Mouse (Mus musculus) limb, embryonic 10.5 days (tissue): ENCODE results near the gene Sox5. TPM values are rescaled to one million over a fixed set of nuclear protein-coding genes. Genes with fewer than 3 reads are reported as not detected.

Source experiments
- DNase-seq: peaks from one replicate; pipeline ENCODE4 v3.0.0-alpha.2; 2017; ENCODE audit warnings: low spot score
- H3K27ac ChIP-seq: fragments of 300-500 bp; sonication (generic); 2 replicates; pipeline ENCODE4 v1.5.1; 2016; ENCODE audit warnings: mild to moderate bottlenecking
- H3K27me3 ChIP-seq: fragments of 300-500 bp; sonication (generic); 2 replicates; pipeline ENCODE4 v1.6.1; 2016; ENCODE audit warnings: low read depth, mild to moderate bottlenecking; ENCODE audit not compliant: poor library complexity, severe bottlenecking
- H3K36me3 ChIP-seq: fragments of 300-500 bp; sonication (generic); 2 replicates; pipeline ENCODE4 v1.6.1; 2016; ENCODE audit warnings: mild to moderate bottlenecking, moderate library complexity
- H3K4me1 ChIP-seq: fragments of 300-500 bp; sonication (generic); 2 replicates; pipeline ENCODE4 v1.6.1; 2016
- H3K4me3 ChIP-seq: fragments of 300-500 bp; sonication (generic); 2 replicates; pipeline ENCODE4 v1.5.1; 2016; ENCODE audit warnings: mild to moderate bottlenecking, moderate library complexity
- H3K9me3 ChIP-seq: fragments of 300-500 bp; sonication (generic); replicated peaks from 2 replicates; pipeline ENCODE4 v1.6.1; 2016; ENCODE audit warnings: mild to moderate bottlenecking
- WGBS: fragments of 180-500 bp; shearing (Covaris S2); methylation state at CpG from one replicate; pipeline ENCODE4 v1.1.7; 2016; 5-methylcytosine and 5-hydroxymethylcytosine counted together
- polyA plus RNA-seq: library from polyadenylated mRNA; unstranded; fragments of >200 nt; fragmentation: Nextera tagmentation; extraction: Ambion mirVana; gene quantifications from 2 replicates; pipeline ENCODE4 v1.2.1, GENCODE M21; 2016

Sox5 gene
- polyA plus RNA-seq, 1 experiment from 2014 or later: 60.8 TPM

DNA sequence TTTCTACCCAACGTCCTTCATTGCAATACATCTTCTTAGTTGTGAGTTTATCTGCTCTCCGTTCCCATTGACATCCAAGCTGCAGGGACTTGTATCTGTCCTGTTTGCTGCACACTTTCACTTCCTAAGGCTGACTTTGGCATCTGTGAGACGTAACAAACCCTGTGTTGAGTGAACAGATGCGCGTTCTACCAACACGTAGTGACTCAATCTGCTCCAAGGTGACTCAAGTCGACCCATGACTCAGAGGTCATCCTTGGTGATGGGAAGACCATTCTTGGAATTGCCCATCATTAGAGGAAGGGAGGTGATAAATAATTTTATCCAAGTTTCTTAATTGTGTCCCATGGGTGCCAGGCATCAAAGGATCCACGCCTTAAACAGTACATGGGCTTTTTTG, 719.3 kb downstream of the Sox5 start:
- WGBS: 86% methylated on average over 8 of the region's 8 CpGs
- H3K4me3 ChIP-seq: no peak overlapping the region
- no peaks in the 10 kb centered on the region for H3K27me3 ChIP-seq
- no peak overlapping the region for H3K27ac ChIP-seq
- no peaks in the 10 kb centered on the region for H3K36me3 ChIP-seq
- no peak for DNase-seq
- H3K9me3 ChIP-seq: no peaks in the 10 kb centered on the region
- peaks cover under 1% of the 10 kb centered on the region; the same call in 1 of the 2 replicates for H3K4me1 ChIP-seq

DNA sequence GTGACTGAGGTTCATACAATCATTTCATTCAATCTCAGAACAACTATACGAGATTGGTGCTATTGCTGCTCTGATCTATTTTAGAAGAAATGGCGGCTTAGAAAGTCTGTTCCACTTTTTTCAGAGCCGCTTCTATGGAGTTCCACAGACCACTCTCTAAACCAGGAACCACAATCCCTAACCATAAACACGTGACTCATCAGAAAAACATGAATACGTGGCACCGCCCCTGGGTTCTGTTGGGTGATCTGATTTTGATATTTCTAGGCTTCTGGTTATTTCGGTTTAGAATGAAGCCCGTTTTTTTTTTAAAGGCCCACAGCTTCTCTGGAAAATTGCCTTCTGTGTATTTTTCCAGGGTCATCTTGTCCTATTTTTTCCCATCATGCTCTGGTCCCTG, 720.0 kb downstream of the Sox5 start:
- no peaks in the 10 kb centered on the region for H3K9me3 ChIP-seq
- WGBS: 94% methylated on average over 8 of the region's 8 CpGs
- no peaks in the 10 kb centered on the region for H3K27me3 ChIP-seq
- H3K4me1 ChIP-seq: peaks cover 7% of the 10 kb centered on the region; the same call in 1 of the 2 replicates
- no peak overlapping the region for H3K27ac ChIP-seq
- H3K4me3 ChIP-seq: no peak overlapping the region
- H3K36me3 ChIP-seq: no peaks in the 10 kb centered on the region
- no peak for DNase-seq

DNA sequence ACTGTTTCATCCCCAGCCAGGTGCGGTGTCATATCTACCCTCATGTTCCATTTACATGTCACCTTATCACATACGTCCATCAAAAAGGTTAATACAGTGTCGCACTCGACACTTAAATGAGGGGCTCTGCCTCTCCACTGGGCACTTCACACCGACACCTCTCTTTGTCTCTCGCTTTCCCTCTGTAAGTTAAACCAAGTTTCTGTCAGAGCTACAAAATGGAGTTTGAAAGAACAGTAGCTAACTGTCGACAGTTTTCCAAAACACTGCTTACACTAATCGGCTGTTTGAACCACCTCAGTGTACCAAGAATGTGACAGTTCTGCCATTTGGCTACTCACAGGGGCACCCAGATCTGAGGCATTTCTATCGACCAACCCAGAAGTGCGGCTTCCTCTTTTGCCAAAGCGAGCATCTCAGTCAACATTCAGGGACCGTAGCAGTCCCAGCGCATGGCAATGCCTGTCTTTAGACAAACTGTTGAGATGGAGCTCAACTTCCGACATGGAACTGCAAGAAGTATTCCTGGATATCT, 724.6 kb downstream of the Sox5 start:
- no peaks in the 10 kb centered on the region for H3K36me3 ChIP-seq
- H3K4me1 ChIP-seq: peaks cover 14% of the 10 kb centered on the region; the same call in 1 of the 2 replicates
- no peaks in the 10 kb centered on the region for H3K27me3 ChIP-seq
- peak overlapping the region; percentile 61; the same call in 1 of the 2 replicates for H3K27ac ChIP-seq
- H3K4me3 ChIP-seq: no peak overlapping the region
- WGBS: 88% methylated on average over 14 of the region's 14 CpGs
- H3K9me3 ChIP-seq: no peaks in the 10 kb centered on the region
- no peak for DNase-seq

DNA sequence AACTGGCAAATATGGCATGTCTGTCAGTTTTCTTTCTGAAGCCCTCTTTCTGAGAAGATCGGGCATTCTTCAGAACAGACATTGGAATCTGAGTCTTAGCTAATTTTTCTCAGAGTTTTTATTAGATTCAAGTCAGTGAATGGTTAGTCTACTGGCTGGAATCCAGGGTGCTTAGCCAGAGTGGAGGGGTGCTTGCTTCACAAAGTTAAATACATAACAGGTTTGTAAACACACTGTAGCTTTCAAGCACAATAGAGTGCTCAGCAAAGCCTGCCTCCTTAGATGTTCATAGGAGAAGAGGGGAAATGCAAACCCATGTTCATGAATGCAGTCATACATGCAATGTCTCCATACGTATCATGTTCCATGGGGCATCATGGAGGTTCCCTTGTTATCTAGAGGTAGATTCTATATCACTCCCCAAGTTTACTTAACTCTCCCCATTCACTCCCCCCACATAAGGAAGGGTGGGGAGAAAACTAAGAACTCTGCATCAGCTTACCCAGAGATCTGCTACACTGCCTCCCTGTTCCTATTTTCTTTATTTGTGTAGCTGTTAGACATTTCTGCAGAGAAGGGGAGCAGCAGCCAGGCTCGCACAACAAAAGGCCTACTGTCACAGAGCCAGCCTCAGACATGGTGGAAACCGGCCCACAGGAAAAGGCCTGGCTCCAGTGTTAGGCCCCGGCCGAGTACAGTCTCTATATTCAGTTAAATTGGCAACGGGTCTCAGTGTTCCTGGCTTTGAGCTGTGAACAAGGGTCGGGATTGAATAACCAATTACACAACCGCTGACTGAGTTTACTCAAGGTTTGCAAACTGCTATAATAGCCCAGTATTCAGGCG, 725.3 kb downstream of the Sox5 start:
- peaks cover 14% of the 10 kb centered on the region; the same call in 1 of the 2 replicates for H3K4me1 ChIP-seq
- no peaks in the 10 kb centered on the region for H3K9me3 ChIP-seq
- H3K27me3 ChIP-seq: no peaks in the 10 kb centered on the region
- H3K4me3 ChIP-seq: no peak overlapping the region
- H3K36me3 ChIP-seq: no peaks in the 10 kb centered on the region
- peak overlapping the region; percentile 61 for H3K27ac ChIP-seq
- no peak for DNase-seq
- WGBS: 83% methylated on average over 10 of the region's 10 CpGs

DNA sequence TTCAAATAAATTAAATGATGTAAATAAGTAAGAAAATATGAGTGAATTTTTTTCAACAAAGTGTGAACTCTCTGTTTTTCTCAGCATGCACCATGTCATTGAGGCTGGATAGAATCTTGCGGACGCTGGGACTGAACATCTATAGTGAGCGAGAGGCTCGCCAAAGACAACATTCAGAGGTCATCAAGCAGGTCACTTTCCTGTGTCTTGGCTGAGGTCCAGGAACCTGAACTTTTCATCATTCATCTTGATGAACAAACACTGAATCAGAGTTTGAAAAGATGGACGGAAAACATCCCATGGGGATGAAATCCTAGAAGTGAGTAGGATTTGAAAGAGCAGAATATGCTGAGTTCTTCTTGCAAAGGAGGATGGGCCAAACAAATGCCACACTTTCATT, 729.3 kb downstream of the Sox5 start:
- Histone ChIP-seq H3K27me3 (no peaks in the 10 kb centered on the region), H3K4me3 (no peak overlapping the region), H3K9me3 (no peaks in the 10 kb centered on the region), H3K27ac (no peak overlapping the region), H3K36me3 (no peaks in the 10 kb centered on the region), H3K4me1 (peaks cover 14% of the 10 kb centered on the region; the same call in 1 of the 2 replicates)
- no peak for DNase-seq
- 78% methylated on average over 5 of the region's 5 CpGs for WGBS

DNA sequence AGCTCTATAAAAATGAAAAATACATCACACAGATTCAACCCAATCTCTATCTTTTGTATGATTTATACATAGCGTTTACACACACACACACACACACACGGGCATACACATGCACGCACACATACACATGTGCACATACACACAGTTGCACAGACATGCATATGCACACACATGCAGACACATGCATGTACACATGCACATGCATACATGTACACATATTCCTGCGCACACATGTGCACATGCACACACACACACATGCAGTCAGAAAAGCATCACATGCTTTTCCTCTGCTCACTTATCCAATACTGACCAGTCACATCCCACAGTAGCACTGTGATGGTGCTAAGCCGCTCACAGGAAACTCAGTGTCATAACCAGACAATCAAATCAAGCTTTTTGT, 730.5 kb downstream of the Sox5 start:
- no peak overlapping the region for H3K27ac ChIP-seq
- H3K4me3 ChIP-seq: no peak overlapping the region
- H3K9me3 ChIP-seq: no peaks in the 10 kb centered on the region
- peaks cover 11% of the 10 kb centered on the region; the same call in 1 of the 2 replicates for H3K4me1 ChIP-seq
- no peak for DNase-seq
- H3K27me3 ChIP-seq: no peaks in the 10 kb centered on the region
- H3K36me3 ChIP-seq: no peaks in the 10 kb centered on the region
- 95% methylated on average over 5 of the region's 5 CpGs for WGBS

DNA sequence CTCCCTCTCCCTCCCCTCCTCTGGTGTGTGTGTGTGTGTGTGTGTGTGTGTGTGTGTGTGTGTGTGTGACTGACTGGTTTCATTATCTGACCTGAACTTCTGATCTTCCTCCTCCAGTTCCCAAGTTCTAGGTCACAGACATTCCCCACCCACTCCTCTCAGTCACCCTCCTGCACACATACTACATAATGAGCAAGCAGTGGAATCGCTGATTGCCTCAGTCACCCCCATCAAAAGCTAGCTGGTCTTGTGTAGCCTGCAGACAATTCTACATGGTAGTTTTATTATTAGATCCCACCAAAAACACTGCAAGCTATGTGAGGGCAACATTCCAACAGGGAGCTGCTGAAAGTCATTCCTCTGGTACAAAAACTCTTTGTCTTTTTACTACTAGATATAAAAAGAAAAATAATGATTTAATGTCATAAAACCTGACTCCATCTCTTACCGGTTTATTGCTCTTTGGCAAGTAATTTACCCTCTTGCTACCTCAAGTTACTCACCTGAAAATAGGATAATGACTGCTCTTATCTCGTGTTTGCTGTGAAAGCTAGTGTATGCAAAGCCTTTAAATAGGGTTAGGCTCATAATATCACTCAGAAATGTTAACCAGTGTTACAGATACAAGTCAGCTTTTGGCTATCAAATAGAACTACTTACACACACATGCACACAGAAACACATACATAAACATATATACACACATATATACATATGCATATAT, 733.4 kb downstream of the Sox5 start:
- no peaks in the 10 kb centered on the region for H3K36me3 ChIP-seq
- H3K4me3 ChIP-seq: no peak overlapping the region
- no peak overlapping the region for H3K27ac ChIP-seq
- H3K4me1 ChIP-seq: peaks cover 17% of the 10 kb centered on the region
- WGBS: 81% methylated on average over 3 of the region's 3 CpGs
- no peaks in the 10 kb centered on the region for H3K27me3 ChIP-seq
- no peak for DNase-seq
- no peaks in the 10 kb centered on the region for H3K9me3 ChIP-seq

DNA sequence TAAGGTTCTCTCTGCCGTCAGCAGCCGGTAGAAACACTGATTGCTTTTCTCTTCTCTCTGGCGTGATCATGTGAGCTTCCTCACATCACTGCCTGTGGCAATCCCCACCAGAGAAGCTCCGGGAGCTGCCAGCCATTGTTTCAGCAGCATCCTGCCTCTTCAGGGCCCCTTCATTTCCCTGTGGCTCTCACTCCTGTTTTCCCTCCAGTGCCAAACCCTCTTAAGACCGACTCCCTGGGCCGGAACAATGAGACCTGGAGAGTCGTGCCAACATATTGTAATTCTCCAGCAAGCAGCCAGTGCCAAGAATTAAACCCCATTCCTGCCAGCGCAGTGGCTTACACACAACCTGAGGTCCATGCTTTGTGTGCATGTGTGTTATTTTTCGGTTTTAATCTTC, 736.3 kb downstream of the Sox5 start:
- DNase-seq: no peak
- H3K4me3 ChIP-seq: no peak overlapping the region
- peak overlapping the region; percentile 46; the same call in 1 of the 2 replicates for H3K27ac ChIP-seq
- no peaks in the 10 kb centered on the region for H3K9me3 ChIP-seq
- 82% methylated on average over 9 of the region's 9 CpGs for WGBS
- peaks cover 29% of the 10 kb centered on the region for H3K4me1 ChIP-seq
- H3K36me3 ChIP-seq: no peaks in the 10 kb centered on the region
- no peaks in the 10 kb centered on the region for H3K27me3 ChIP-seq

DNA sequence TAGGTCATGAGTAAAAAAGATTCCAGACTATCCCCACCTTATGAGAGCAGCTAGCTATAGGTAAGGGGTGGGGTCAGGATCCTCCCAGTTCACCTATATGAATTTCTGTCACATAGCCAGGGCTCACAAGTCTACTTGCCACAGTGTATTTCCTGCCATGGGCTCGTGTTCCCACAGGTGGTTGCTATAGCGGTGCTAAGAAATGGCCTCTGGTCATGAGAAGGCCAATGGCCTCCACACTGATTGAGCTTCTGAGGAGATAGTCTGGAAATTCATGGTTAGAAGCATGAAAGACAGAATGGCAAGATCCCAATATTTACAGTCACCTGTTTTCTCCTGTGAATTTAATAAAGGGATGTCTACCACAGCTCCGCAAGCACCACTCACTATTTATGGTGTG, 737.4 kb downstream of the Sox5 start:
- Histone ChIP-seq H3K36me3 (no peaks in the 10 kb centered on the region), H3K4me1 (peaks cover 40% of the 10 kb centered on the region), H3K27ac (no peak overlapping the region), H3K27me3 (no peaks in the 10 kb centered on the region), H3K9me3 (no peaks in the 10 kb centered on the region), H3K4me3 (no peak overlapping the region)
- no peak for DNase-seq
- 94% methylated on average over 3 of the region's 3 CpGs for WGBS

DNA sequence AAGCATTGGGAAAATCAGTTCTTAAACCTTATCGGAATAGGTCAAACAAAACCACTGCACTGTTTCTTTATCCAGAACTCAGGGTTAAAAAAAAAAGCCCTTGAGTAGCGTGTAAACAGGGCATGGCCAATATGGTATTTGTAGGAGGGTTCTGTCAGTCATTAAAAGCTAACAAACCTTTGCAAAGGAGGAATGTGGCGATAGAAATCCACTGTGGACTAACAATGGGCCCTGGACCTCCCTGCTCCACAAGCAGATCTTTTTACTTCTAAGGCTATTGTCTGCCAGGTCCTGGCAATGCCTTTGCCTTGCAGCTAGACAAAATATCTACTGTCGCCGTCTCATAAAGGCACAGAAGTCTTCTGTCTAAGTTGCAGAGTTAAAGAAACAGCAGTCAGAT, 738.8 kb downstream of the Sox5 start:
- 79% methylated on average over 5 of the region's 5 CpGs for WGBS
- Histone ChIP-seq H3K4me1 (peaks cover 48% of the 10 kb centered on the region), H3K27ac (peak overlapping the region; percentile 62; the same call in 1 of the 2 replicates), H3K36me3 (no peaks in the 10 kb centered on the region), H3K4me3 (no peak overlapping the region), H3K9me3 (no peaks in the 10 kb centered on the region), H3K27me3 (no peaks in the 10 kb centered on the region)
- no peak for DNase-seq

DNA sequence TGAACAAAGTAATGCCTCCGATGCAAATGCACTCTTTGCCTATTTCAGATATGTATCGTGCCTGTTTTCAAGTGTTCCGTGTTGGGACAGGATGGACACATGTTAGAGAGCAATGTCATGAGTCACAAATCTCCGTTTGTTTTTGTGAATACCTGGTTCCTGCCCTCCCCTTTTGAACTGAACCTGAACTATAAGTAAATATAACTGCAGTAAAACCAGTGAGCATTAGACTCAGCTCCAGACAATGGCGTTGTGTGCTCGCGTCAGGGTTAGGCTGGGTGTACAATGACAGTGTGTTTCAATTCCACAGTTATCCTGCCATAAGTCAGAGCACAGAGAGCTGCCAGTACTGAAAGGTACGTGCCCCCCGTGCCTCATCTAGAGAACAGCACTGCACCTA, 739.8 kb downstream of the Sox5 start:
- no peaks in the 10 kb centered on the region for H3K36me3 ChIP-seq
- no peak for DNase-seq
- no peak overlapping the region for H3K27ac ChIP-seq

DNA sequence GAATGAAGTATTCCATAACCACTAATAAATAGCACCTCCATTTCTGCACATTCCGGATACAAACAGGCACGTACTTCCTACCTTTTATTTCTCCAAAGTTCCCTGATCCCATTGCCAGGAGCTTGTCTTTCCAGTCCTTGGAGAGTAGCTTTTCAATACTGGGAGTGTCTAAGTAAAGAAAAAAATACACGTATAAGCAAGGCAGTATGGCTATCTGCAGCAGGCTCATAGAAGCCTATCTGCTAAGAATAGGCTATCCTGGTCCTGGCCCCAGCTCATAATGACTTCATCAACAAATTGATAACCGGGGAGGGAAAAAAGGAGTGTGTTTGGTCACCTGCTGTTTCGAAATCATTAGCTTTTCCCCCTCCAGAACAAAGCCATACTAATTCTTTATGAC, 740.6 kb downstream of the Sox5 start:
- no peaks in the 10 kb centered on the region for H3K9me3 ChIP-seq
- no peaks in the 10 kb centered on the region for H3K36me3 ChIP-seq
- H3K4me3 ChIP-seq: no peak overlapping the region
- peaks cover 40% of the 10 kb centered on the region for H3K4me1 ChIP-seq
- H3K27ac ChIP-seq: no peak overlapping the region
- no peaks in the 10 kb centered on the region for H3K27me3 ChIP-seq
- 86% methylated on average over 5 of the region's 5 CpGs for WGBS
- no peak for DNase-seq

More for the DNA sequence above, 739.8 kb downstream of the Sox5 start:
- 91% methylated on average over 9 of the region's 9 CpGs for WGBS
- Histone ChIP-seq H3K27me3 (no peaks in the 10 kb centered on the region), H3K9me3 (no peaks in the 10 kb centered on the region), H3K4me3 (no peak overlapping the region), H3K4me1 (peaks cover 46% of the 10 kb centered on the region)

DNA sequence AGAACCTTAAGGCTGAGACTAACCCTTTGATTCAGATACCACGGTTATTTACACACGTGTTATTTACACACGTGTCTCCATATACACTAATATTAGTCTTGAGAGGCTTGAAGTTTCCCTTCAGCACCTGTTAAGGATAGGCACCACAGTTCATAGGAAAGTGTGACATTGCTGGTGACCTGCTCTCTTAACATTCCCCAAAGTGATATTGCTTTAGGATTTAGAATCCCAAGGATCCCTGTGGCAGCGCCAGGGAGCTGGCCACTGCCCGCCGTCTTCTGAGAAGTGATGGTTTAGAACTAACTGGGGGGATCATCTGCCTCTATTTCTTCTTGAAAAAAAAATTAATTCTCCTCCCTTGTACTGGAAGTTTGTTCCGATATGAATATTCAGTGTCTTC, 741.4 kb downstream of the Sox5 start:
- no peak for DNase-seq
- Histone ChIP-seq H3K27ac (peak overlapping the region; percentile 79; the same call in 1 of the 2 replicates), H3K27me3 (no peaks in the 10 kb centered on the region), H3K4me3 (no peak overlapping the region), H3K9me3 (no peaks in the 10 kb centered on the region), H3K4me1 (peaks cover 40% of the 10 kb centered on the region), H3K36me3 (no peaks in the 10 kb centered on the region)
- WGBS: 97% methylated on average over 7 of the region's 7 CpGs
